In the genomic region with DNA sequence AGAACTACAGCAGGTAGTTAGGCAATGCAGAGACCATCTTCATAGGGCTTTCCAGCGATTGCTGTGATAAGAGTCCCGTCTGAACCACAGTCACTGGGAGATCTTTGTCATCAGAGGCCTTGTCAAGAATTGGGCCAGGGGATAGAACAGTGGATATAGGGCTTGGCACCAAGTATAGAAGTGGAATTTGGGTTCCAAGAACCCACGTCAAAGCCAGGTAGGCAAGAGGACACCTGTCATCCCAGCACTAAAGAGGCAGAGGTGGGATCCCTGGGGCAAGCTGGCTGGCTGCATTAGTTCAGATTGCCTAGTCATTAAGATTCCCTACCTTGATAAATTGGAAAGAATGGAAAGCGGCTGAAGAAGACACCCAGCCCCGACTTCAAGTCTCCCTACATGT, we compare ENCODE assay signal across 10 mouse cellular contexts. TPM values are rescaled to one million over a fixed set of nuclear protein-coding genes. Genes with fewer than 3 reads are reported as not detected.
DNase-seq lines count a peak whose midpoint lies in the region; ATAC-seq and TF ChIP-seq lines count a peak whose summit lies in the region.
"Had no signal": no experiment of that assay in that cellular context is flagged by ENCODE, and none has a peak within 500 bp of the region (broad histone marks: within the 10 kb centered on the region; RNA-seq: fewer than 3 reads in every experiment).

No protein-coding gene starts in this region.

- peak overlapping the region; percentile 88 for H3K4me2 ChIP-seq in liver, embryonic 12.5 days
- H3K4me2 ChIP-seq in liver, postnatal 0 days (ENCODE audit: low read depth, low read length) = no peak overlapping the region
- H3K4me2 ChIP-seq in forebrain, embryonic 15.5 days (replicated peaks) = peak overlapping the region; percentile 53; the same call in 1 of the 2 replicates
- peak overlapping the region; percentile 50; the same call in 1 of the 2 replicates for H3K4me2 ChIP-seq in limb, embryonic 14.5 days (replicated peaks; ENCODE audit: low read depth, low read length, severe bottlenecking)
- 0 out of 2 replicates have a peak overlapping the region, but pooled peaks have one; percentile 73 for H3K4me2 ChIP-seq in neural tube, embryonic 14.5 days (ENCODE audit: low read depth, low read length)

- no peak for TF ChIP-seq POLR2A in limb, embryonic 14.5 days (IDR thresholded peaks at IDR 0.05; ENCODE audit: borderline replicate concordance, extremely low read depth, insufficient read depth, insufficient read length)

- TF ChIP-seq EP300 in liver, postnatal 0 days (IDR thresholded peaks at IDR 0.05; ENCODE audit: low read depth) = no peak

- 63% methylated on average over 5 of the region's 5 CpGs for WGBS in liver, embryonic 12.5 days (ENCODE audit: insufficient replicate concordance)
- WGBS in liver, postnatal 0 days (ENCODE audit: insufficient replicate concordance) = 71% methylated on average over 5 of the region's 5 CpGs
- WGBS in forebrain, embryonic 15.5 days = 92% methylated on average over 5 of the region's 5 CpGs
- whole genome bisulfite sequencing in limb, embryonic 14.5 days = 89% methylated on average over 5 of the region's 5 CpGs
- WGBS in neural tube, embryonic 14.5 days = 97% methylated on average over 5 of the region's 5 CpGs

- intact Hi-C loops in gastrocnemius, postnatal 14 days (cut with DNase I; ENCODE audit: low total_unique reads) = no loop called here

- H3K27me3 ChIP-seq in liver, embryonic 12.5 days (replicated peaks) = no peaks in the 10 kb centered on the region
- H3K27me3 ChIP-seq in liver, postnatal 0 days (ENCODE audit: insufficient read depth, low read length) = no peaks in the 10 kb centered on the region
- no peaks in the 10 kb centered on the region for H3K27me3 ChIP-seq in forebrain, embryonic 15.5 days
- no peaks in the 10 kb centered on the region for H3K27me3 ChIP-seq in limb, embryonic 14.5 days (ENCODE audit: control insufficient read depth, insufficient read depth, low read length)
- H3K27me3 ChIP-seq in neural tube, embryonic 14.5 days (ENCODE audit: control insufficient read depth, insufficient read depth, low read length) = no peaks in the 10 kb centered on the region

- no peak for ATAC-seq in liver, embryonic 12.5 days
- ATAC-seq in liver, postnatal 0 days = no peak
- no peak for ATAC-seq in forebrain, embryonic 15.5 days (replicated peaks)
- ATAC-seq in limb, embryonic 14.5 days (ENCODE audit: low FRiP score, low read depth) = no peak
- ATAC-seq in neural tube, embryonic 14.5 days (ENCODE audit: low read depth) = no peak
- ATAC-seq: lung, postnatal 0 days had no signal

- no peak for TF ChIP-seq CTCF in liver, postnatal 0 days (IDR thresholded peaks at IDR 0.05; ENCODE audit: low read depth)

- H3K4me1 ChIP-seq in liver, embryonic 12.5 days = peaks cover 32% of the 10 kb centered on the region
- H3K4me1 ChIP-seq in liver, postnatal 0 days (ENCODE audit: insufficient read depth) = peaks cover 8% of the 10 kb centered on the region
- peaks cover 14% of the 10 kb centered on the region for H3K4me1 ChIP-seq in forebrain, embryonic 15.5 days
- no peaks in the 10 kb centered on the region; the same call in 1 of the 2 replicates for H3K4me1 ChIP-seq in limb, embryonic 14.5 days (ENCODE audit: control insufficient read depth, insufficient read depth, low read length)
- peaks cover 6% of the 10 kb centered on the region; the same call in 1 of the 2 replicates for H3K4me1 ChIP-seq in neural tube, embryonic 14.5 days (ENCODE audit: control insufficient read depth, insufficient read depth, low read length)

- peaks cover 18% of the 10 kb centered on the region for H3K36me3 ChIP-seq in liver, embryonic 12.5 days
- peaks cover 2% of the 10 kb centered on the region; the same call in 1 of the 2 replicates for H3K36me3 ChIP-seq in liver, postnatal 0 days (replicated peaks; ENCODE audit: insufficient read depth, low read length)
- H3K36me3 ChIP-seq in forebrain, embryonic 15.5 days = peaks cover 17% of the 10 kb centered on the region
- peaks cover 15% of the 10 kb centered on the region for H3K36me3 ChIP-seq in limb, embryonic 14.5 days (ENCODE audit: control insufficient read depth, insufficient read depth, low read length)
- H3K36me3 ChIP-seq in neural tube, embryonic 14.5 days (ENCODE audit: control insufficient read depth, insufficient read depth, low read length) = no peaks in the 10 kb centered on the region; the same call in 1 of the 2 replicates

- DNase-seq in liver, postnatal 0 days = no peak
- no peak for DNase-seq in limb, embryonic 14.5 days (ENCODE audit: low spot score)
- no peak for DNase-seq in gastrocnemius, postnatal 14 days
- no peak for DNase-seq in lung, postnatal 10 days
- DNase-seq in B cell, adult 2 months = no peak
- DNase-seq: adrenal gland, postnatal 14 days had no signal

- peak overlapping the region; percentile 71; the same call in 1 of the 2 replicates for H3K4me3 ChIP-seq in liver, embryonic 12.5 days
- H3K4me3 ChIP-seq in liver, postnatal 0 days (ENCODE audit: low read depth, low read length) = no peak overlapping the region
- H3K4me3 ChIP-seq in forebrain, embryonic 15.5 days = no peak overlapping the region
- H3K4me3 ChIP-seq in limb, embryonic 14.5 days (replicated peaks; ENCODE audit: low read length) = no peak overlapping the region; the same call in 1 of the 2 replicates
- H3K4me3 ChIP-seq in neural tube, embryonic 14.5 days (ENCODE audit: low read depth, low read length) = no peak overlapping the region

- no peak overlapping the region for H3K9ac ChIP-seq in liver, embryonic 12.5 days
- H3K9ac ChIP-seq in liver, postnatal 0 days (replicated peaks) = no peak overlapping the region
- no peak overlapping the region for H3K9ac ChIP-seq in forebrain, embryonic 15.5 days (replicated peaks)
- H3K9ac ChIP-seq in limb, embryonic 14.5 days (ENCODE audit: low read depth, low read length, severe bottlenecking) = no peak overlapping the region
- no peak overlapping the region for H3K9ac ChIP-seq in neural tube, embryonic 14.5 days (replicated peaks; ENCODE audit: low read depth, low read length)

- peaks cover 9% of the 10 kb centered on the region; the same call in 1 of the 2 replicates for H3K9me3 ChIP-seq in liver, embryonic 12.5 days (replicated peaks)
- H3K9me3 ChIP-seq in liver, postnatal 0 days (ENCODE audit: low read length) = peaks cover 8% of the 10 kb centered on the region
- no peaks in the 10 kb centered on the region for H3K9me3 ChIP-seq in forebrain, embryonic 15.5 days
- H3K9me3 ChIP-seq in limb, embryonic 14.5 days (ENCODE audit: control insufficient read depth, low read length) = no peaks in the 10 kb centered on the region
- no peaks in the 10 kb centered on the region for H3K9me3 ChIP-seq in neural tube, embryonic 14.5 days (ENCODE audit: control insufficient read depth, low read length)

- peak overlapping the region; percentile 84; the same call in 1 of the 2 replicates for H3K27ac ChIP-seq in liver, embryonic 12.5 days
- H3K27ac ChIP-seq in liver, postnatal 0 days (ENCODE audit: low read depth) = no peak overlapping the region
- H3K27ac ChIP-seq in forebrain, embryonic 15.5 days (replicated peaks) = no peak overlapping the region
- no peak overlapping the region for H3K27ac ChIP-seq in limb, embryonic 14.5 days (replicated peaks; ENCODE audit: low read depth, low read length)
- no peak overlapping the region for H3K27ac ChIP-seq in neural tube, embryonic 14.5 days (ENCODE audit: low read depth, low read length)

RNA-seq across cellular contexts. Expression of a gene that starts 1.4 kb away (rescaled TPM):
- polyA plus RNA-seq in liver, embryonic 12.5 days (2016; fragmentation: Nextera tagmentation; extraction: Ambion mirVana) = 14.1 and 16.5 TPM in 2 replicates
- polyA plus RNA-seq in liver, postnatal 0 days (2015; fragmentation: Nextera tagmentation; extraction: Ambion mirVana) = 3.2 and 3.3 TPM in 2 replicates
- 34.9 and 36.4 TPM in 2 replicates for polyA plus RNA-seq in forebrain, embryonic 15.5 days (2015; fragmentation: Nextera tagmentation; extraction: Ambion mirVana)
- 36.1 and 43.4 TPM in 2 replicates for polyA plus RNA-seq in limb, embryonic 14.5 days (2012; rRNA removed)
- 25.3 and 25.8 TPM in 2 replicates for polyA plus RNA-seq in limb, embryonic 14.5 days (2014; fragmentation: Nextera tagmentation; extraction: Ambion mirVana)
- 41.0 and 41.6 TPM in 2 replicates for polyA plus RNA-seq in neural tube, embryonic 14.5 days (2014; fragmentation: Nextera tagmentation; extraction: Ambion mirVana)
- total RNA-seq in gastrocnemius, postnatal 14 days (2021) = 1 to 10 TPM; 2.5 to 3.9 TPM

RNA-seq across cellular contexts. Expression of a gene that starts 26.7 kb away (rescaled TPM):
- 28.6 and 28.7 TPM in 2 replicates for polyA plus RNA-seq in liver, embryonic 12.5 days (2016; fragmentation: Nextera tagmentation; extraction: Ambion mirVana)
- polyA plus RNA-seq in liver, postnatal 0 days (2015; fragmentation: Nextera tagmentation; extraction: Ambion mirVana) = 42.7 and 44.4 TPM in 2 replicates
- polyA plus RNA-seq in forebrain, embryonic 15.5 days (2015; fragmentation: Nextera tagmentation; extraction: Ambion mirVana) = 50.2 and 52.3 TPM in 2 replicates
- polyA plus RNA-seq in limb, embryonic 14.5 days (2012; rRNA removed) = 30.3 and 36.9 TPM in 2 replicates
- polyA plus RNA-seq in limb, embryonic 14.5 days (2014; fragmentation: Nextera tagmentation; extraction: Ambion mirVana) = 28.4 and 33.5 TPM in 2 replicates
- polyA plus RNA-seq in neural tube, embryonic 14.5 days (2014; fragmentation: Nextera tagmentation; extraction: Ambion mirVana) = 49.0 and 49.8 TPM in 2 replicates
- total RNA-seq in gastrocnemius, postnatal 14 days (2021) = 10 to 100 TPM; 24.1 to 26.1 TPM
